Mouse (Mus musculus): ENCODE measurements around the gene Phlpp1. TPM values are rescaled to one million over a fixed set of nuclear protein-coding genes. Genes with fewer than 3 reads are reported as not detected.

The Phlpp1 gene
- polyA plus RNA-seq, 1 experiment from 2014 or later: 3.8 TPM

DNA sequence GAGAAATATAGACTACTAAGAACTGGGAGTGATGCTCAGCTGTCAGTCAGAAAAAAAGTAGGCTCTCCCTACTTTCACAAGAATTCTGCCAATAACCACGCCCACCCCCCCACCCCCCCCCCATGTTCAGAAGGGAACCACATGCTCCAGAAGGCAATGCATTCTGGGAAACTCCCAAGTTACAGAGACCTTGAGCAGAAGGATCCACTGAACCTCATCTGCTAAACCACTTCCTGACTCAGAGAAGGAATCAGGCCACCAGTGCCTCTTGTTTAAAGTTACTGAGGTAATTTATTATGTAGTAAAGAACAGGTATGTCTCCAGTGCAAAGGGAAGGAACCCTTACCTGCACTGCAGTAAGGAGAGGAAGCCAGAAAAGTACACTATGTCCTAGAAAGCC is 26.5 kb upstream of the Phlpp1 start:
- Histone ChIP-seq H3K9me3 (ENCODE audit: control insufficient read depth, low read depth, low read length) (no peaks in the 10 kb centered on the region), H3K27ac (ENCODE audit: low read length) (no peak overlapping the region), H3K4me2 (replicated peaks; ENCODE audit: low read depth, low read length) (no peak overlapping the region), H3K4me1 (ENCODE audit: control insufficient read depth, insufficient read depth, low read length) (no peaks in the 10 kb centered on the region), H3K9ac (replicated peaks; ENCODE audit: low read depth, low read length) (no peak overlapping the region), H3K36me3 (ENCODE audit: control insufficient read depth, insufficient read depth, low read length) (no peaks in the 10 kb centered on the region), H3K4me3 (ENCODE audit: low read depth, low read length) (no peak overlapping the region), H3K27me3 (ENCODE audit: control insufficient read depth, insufficient read depth, low read length) (no peaks in the 10 kb centered on the region)
- no peak for ATAC-seq (ENCODE audit: insufficient number of reproducible peaks, insufficient read depth, low FRiP score, low read depth)
- 72% methylated on average over 1 of the region's 1 CpGs for WGBS

DNA sequence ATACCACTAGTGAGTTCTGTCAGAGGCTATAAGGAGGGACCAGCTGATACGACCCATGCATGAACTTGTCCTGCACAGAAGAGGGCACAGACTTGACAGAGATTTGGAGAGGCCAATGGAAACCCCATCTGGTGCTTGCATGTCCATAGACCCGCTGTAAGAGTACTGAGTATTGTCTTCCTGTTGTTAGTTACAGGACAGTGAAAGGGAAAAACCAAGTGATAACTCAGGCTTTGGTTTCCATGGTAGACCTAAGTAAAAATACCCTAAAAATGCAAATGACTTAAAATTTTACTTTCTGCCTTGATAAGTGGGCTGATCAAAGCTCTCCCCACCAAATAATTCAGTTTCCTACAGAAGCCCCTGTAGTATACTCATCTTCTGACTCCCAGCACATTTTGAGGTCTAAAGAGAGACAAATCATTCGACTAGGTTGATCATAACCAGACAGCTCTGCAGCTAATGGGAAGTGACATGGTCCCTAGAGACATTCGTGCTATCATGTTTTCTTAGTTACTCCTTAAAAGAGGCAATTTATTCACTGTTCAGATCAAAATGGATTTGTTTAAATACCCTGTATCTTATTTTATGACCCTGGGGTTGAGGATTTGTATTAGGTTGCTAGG is 25.9 kb upstream of the Phlpp1 start:
- no peak for ATAC-seq (ENCODE audit: insufficient number of reproducible peaks, insufficient read depth, low FRiP score, low read depth)
- Histone ChIP-seq H3K9me3 (ENCODE audit: control insufficient read depth, low read depth, low read length) (no peaks in the 10 kb centered on the region), H3K9ac (replicated peaks; ENCODE audit: low read depth, low read length) (no peak overlapping the region), H3K4me1 (ENCODE audit: control insufficient read depth, insufficient read depth, low read length) (no peaks in the 10 kb centered on the region), H3K4me2 (replicated peaks; ENCODE audit: low read depth, low read length) (no peak overlapping the region), H3K36me3 (ENCODE audit: control insufficient read depth, insufficient read depth, low read length) (no peaks in the 10 kb centered on the region), H3K27ac (ENCODE audit: low read length) (no peak overlapping the region), H3K27me3 (ENCODE audit: control insufficient read depth, insufficient read depth, low read length) (no peaks in the 10 kb centered on the region), H3K4me3 (ENCODE audit: low read depth, low read length) (no peak overlapping the region)
- 76% methylated on average over 4 of the region's 4 CpGs for WGBS

DNA sequence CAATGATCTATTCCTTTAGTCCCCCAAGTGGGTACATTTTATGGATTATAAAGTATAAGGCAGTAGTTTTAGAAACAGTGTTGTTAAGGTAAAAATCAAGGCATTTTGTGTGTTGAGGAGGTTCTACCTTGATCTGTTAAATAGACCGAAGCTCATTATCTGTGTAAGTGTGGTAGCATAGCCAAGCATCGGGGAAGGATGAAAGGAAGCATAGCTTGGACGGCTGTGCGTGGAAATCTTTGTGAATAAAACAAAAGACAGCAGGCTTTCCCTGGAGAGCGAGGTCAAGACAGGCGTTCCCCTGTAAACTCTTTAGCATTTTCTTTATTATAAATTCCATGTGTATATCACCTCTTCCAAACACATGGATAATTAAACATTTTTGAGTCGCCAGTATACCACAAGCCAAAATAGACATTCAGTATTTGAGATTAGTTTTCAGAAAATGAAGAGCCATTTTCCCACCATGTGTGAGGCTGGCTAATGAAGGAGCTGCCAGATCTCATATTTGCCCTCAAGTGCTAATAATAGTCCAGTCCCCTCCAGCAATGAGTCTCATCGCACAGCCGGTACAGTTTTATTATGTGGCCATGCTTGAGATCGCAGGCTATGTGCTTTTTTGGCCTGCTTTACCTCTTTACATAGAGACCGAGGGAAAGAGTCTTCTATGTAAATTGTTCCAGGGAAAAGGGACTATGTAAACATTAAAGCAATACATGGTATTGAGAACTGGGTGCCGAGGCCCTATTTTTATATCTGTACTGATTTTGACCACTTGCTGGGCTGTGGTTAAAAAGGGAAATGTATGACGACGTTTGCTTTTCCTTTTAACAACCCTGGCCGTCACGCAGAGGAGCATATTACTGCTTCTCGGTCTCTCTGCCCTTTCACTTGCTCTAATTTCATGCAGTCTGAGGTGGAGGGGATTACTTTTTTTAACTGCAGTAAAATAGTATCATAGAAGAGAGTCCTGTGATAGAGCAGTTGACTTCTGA is 22.9 kb upstream of the Phlpp1 start:
- ATAC-seq (ENCODE audit: insufficient number of reproducible peaks, insufficient read depth, low FRiP score, low read depth): no peak
- H3K9me3 ChIP-seq (ENCODE audit: control insufficient read depth, low read depth, low read length): no peaks in the 10 kb centered on the region
- H3K36me3 ChIP-seq (ENCODE audit: control insufficient read depth, insufficient read depth, low read length): no peaks in the 10 kb centered on the region
- no peaks in the 10 kb centered on the region for H3K4me1 ChIP-seq (ENCODE audit: control insufficient read depth, insufficient read depth, low read length)
- H3K27ac ChIP-seq (ENCODE audit: low read length): no peak overlapping the region
- H3K4me2 ChIP-seq (replicated peaks; ENCODE audit: low read depth, low read length): no peak overlapping the region
- no peaks in the 10 kb centered on the region for H3K27me3 ChIP-seq (ENCODE audit: control insufficient read depth, insufficient read depth, low read length)
- WGBS: 82% methylated on average over 17 of the region's 17 CpGs
- no peak overlapping the region for H3K9ac ChIP-seq (replicated peaks; ENCODE audit: low read depth, low read length)
- H3K4me3 ChIP-seq (ENCODE audit: low read depth, low read length): no peak overlapping the region

DNA sequence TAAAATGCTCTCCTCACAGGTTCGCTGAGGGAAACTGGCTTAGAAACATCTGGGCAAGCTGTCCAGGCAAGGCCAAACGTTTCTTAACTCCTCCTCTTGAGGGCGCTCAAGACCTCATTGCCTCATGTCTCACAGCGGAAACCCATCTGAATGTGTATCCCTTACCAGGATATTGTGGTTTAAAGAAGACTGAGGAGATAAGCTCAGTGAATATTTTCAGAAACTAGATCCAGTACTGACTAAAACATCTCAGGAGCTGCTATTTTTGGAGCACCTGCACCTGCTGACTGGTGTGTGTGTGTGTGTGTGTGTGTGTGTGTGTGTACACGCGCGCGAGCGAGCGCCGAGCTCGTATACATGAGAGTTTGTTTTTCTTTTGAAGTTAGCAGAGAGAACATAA is 19.7 kb upstream of the Phlpp1 start:
- Histone ChIP-seq H3K9ac (replicated peaks; ENCODE audit: low read depth, low read length) (no peak overlapping the region), H3K4me1 (ENCODE audit: control insufficient read depth, insufficient read depth, low read length) (no peaks in the 10 kb centered on the region), H3K4me3 (ENCODE audit: low read depth, low read length) (no peak overlapping the region), H3K9me3 (ENCODE audit: control insufficient read depth, low read depth, low read length) (no peaks in the 10 kb centered on the region), H3K4me2 (replicated peaks; ENCODE audit: low read depth, low read length) (no peak overlapping the region), H3K27me3 (ENCODE audit: control insufficient read depth, insufficient read depth, low read length) (no peaks in the 10 kb centered on the region), H3K27ac (ENCODE audit: low read length) (no peak overlapping the region), H3K36me3 (ENCODE audit: control insufficient read depth, insufficient read depth, low read length) (no peaks in the 10 kb centered on the region)
- 79% methylated on average over 12 of the region's 12 CpGs for WGBS
- no peak for ATAC-seq (ENCODE audit: insufficient number of reproducible peaks, insufficient read depth, low FRiP score, low read depth)

DNA sequence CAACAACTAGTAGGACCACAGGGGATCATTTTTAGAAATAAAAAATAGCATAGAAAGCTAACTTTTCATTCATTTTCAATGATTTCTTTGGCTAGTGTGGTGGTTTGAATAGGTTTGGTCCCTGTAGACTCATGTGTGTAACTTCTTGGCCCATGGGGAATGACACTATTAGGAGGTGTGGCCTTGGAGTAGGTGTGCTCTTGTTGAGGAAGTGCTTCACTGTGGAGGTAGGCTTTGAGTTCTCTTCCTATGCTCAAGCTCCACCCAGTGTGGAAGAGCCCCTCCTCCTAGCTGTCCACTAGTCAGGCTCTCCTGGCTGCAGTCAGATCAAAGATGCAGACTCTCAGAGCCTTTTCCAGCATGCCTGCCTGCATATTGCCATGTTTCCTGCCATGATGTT is 18.8 kb upstream of the Phlpp1 start:
- no peak overlapping the region for H3K27ac ChIP-seq (ENCODE audit: low read length)
- no peak overlapping the region for H3K4me3 ChIP-seq (ENCODE audit: low read depth, low read length)
- no peaks in the 10 kb centered on the region for H3K27me3 ChIP-seq (ENCODE audit: control insufficient read depth, insufficient read depth, low read length)
- H3K36me3 ChIP-seq (ENCODE audit: control insufficient read depth, insufficient read depth, low read length): no peaks in the 10 kb centered on the region
- no peaks in the 10 kb centered on the region for H3K4me1 ChIP-seq (ENCODE audit: control insufficient read depth, insufficient read depth, low read length)
- no peaks in the 10 kb centered on the region for H3K9me3 ChIP-seq (ENCODE audit: control insufficient read depth, low read depth, low read length)
- no peak overlapping the region for H3K4me2 ChIP-seq (replicated peaks; ENCODE audit: low read depth, low read length)
- no peak for ATAC-seq (ENCODE audit: insufficient number of reproducible peaks, insufficient read depth, low FRiP score, low read depth)
- H3K9ac ChIP-seq (replicated peaks; ENCODE audit: low read depth, low read length): no peak overlapping the region

DNA sequence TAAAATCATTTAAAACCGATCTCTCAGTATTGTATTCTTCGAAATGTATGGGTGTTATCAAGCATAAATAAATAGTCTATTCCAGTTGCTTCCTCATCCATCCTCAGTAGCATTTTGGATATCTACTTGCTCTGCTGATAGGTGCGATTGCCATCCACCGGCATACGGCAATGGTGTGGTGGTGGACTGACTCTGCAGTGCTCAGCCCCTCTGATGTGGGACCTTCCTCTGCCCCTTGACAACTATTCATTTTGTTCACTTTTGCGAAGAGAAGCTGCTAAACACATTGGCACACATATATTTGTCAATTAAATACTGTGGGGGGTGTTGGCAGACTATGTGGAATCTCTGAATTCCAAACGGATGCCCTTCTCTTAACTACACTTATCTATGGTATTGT is 17.0 kb upstream of the Phlpp1 start:
- Histone ChIP-seq H3K27ac (ENCODE audit: low read length) (no peak overlapping the region), H3K27me3 (ENCODE audit: control insufficient read depth, insufficient read depth, low read length) (no peaks in the 10 kb centered on the region), H3K9ac (replicated peaks; ENCODE audit: low read depth, low read length) (no peak overlapping the region), H3K4me2 (replicated peaks; ENCODE audit: low read depth, low read length) (no peak overlapping the region), H3K4me3 (ENCODE audit: low read depth, low read length) (no peak overlapping the region), H3K9me3 (ENCODE audit: control insufficient read depth, low read depth, low read length) (no peaks in the 10 kb centered on the region), H3K36me3 (ENCODE audit: control insufficient read depth, insufficient read depth, low read length) (no peaks in the 10 kb centered on the region), H3K4me1 (ENCODE audit: control insufficient read depth, insufficient read depth, low read length) (no peaks in the 10 kb centered on the region)
- 87% methylated on average over 7 of the region's 7 CpGs for WGBS
- ATAC-seq (ENCODE audit: insufficient number of reproducible peaks, insufficient read depth, low FRiP score, low read depth): no peak

DNA sequence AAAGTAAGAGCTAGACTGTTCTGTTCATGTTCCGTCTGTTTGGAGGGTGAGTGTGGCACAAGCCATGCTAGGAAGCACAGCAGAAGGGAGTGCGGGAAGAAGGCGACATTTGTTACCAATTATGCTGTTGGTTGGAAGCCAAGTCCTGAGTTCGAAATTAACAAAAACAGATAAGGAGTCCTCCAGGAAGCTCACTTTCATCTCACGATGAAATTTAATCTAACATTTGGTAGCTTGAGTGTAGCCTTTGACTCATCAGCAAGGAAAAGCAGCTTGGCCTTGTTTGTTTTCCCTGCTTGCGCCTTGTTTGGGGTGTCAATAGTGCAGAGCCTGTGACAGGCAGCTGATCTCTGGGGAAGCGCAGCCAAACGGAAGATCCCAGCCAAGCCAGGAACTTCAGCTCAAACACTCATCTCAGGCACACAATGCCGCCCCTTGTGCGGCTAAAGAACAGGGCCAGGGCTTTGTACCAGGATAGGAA is 16.4 kb upstream of the Phlpp1 start:
- H3K4me3 ChIP-seq (ENCODE audit: low read depth, low read length): no peak overlapping the region
- no peaks in the 10 kb centered on the region for H3K36me3 ChIP-seq (ENCODE audit: control insufficient read depth, insufficient read depth, low read length)
- no peak for ATAC-seq (ENCODE audit: insufficient number of reproducible peaks, insufficient read depth, low FRiP score, low read depth)
- H3K9me3 ChIP-seq (ENCODE audit: control insufficient read depth, low read depth, low read length): no peaks in the 10 kb centered on the region
- H3K4me1 ChIP-seq (ENCODE audit: control insufficient read depth, insufficient read depth, low read length): no peaks in the 10 kb centered on the region
- no peaks in the 10 kb centered on the region for H3K27me3 ChIP-seq (ENCODE audit: control insufficient read depth, insufficient read depth, low read length)
- no peak overlapping the region for H3K9ac ChIP-seq (replicated peaks; ENCODE audit: low read depth, low read length)
- H3K4me2 ChIP-seq (replicated peaks; ENCODE audit: low read depth, low read length): no peak overlapping the region
- no peak overlapping the region for H3K27ac ChIP-seq (ENCODE audit: low read length)
- WGBS: 64% methylated on average over 10 of the region's 10 CpGs

DNA sequence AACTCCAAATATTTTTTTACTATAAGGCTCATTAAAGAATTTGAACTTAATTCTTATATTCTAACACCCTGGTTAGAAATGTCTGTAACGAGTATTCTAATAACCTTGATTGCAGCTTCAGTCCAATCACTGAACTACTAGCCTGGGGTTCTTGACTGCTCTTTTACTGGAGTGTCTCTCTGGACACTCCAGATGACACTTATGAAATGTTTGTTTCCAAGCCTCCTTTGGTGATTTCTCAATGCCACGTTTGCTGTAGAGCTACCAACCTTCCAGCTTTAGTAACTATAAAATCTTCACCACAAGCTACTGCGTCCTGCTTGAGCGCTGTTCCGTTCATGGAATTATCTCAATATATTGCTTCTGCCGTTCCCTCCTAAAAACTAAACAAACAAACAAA is 15.8 kb upstream of the Phlpp1 start:
- Histone ChIP-seq H3K9ac (replicated peaks; ENCODE audit: low read depth, low read length) (no peak overlapping the region), H3K36me3 (ENCODE audit: control insufficient read depth, insufficient read depth, low read length) (no peaks in the 10 kb centered on the region), H3K4me1 (ENCODE audit: control insufficient read depth, insufficient read depth, low read length) (no peaks in the 10 kb centered on the region), H3K4me2 (replicated peaks; ENCODE audit: low read depth, low read length) (no peak overlapping the region), H3K9me3 (ENCODE audit: control insufficient read depth, low read depth, low read length) (no peaks in the 10 kb centered on the region), H3K27me3 (ENCODE audit: control insufficient read depth, insufficient read depth, low read length) (no peaks in the 10 kb centered on the region), H3K4me3 (ENCODE audit: low read depth, low read length) (no peak overlapping the region), H3K27ac (ENCODE audit: low read length) (no peak overlapping the region)
- WGBS: 81% methylated on average over 6 of the region's 6 CpGs
- ATAC-seq (ENCODE audit: insufficient number of reproducible peaks, insufficient read depth, low FRiP score, low read depth): no peak

Data from stomach, embryonic 14.5 days (tissue).